Mouse (Mus musculus): ENCODE results near the gene Capns1.

DNA sequence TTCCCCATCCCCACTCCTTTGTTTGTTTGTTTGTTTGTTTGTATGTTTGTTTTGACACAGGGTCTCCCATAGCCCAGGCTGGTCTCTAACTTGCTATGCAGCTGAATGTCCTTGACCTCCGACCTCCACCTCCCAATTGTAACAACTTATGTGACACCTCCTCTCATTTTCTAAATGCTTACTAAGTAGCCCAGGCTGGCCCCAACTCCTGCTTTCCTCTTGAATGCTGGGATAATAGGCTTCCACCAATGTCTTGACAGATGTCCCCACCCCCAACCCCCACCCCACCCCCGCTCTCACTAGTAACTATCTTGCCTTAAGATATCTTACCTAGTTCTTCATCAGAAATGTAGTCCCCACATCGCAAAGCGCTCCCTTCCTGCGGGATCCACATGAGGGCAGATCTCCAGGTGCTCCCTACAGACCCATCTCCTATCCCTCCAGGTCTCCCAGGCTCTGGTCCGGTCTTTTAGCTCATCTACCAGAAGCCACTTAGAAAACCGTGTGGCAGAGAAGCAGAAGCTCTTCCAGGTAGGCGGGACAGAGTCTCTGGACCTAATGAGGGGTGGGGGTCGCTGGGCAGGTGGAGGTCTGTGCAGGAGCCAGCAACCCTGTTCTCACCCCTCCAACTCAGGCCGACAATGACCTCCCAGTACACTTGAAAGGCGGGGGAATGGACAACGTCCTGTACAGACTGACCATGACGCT is 13.8 kb downstream of the Capns1 start:
- no peak for TF ChIP-seq CTCF (IDR thresholded peaks at IDR 0.05; ENCODE audit: low read depth)
- no peak for TF ChIP-seq EP300 (optimal IDR thresholded peaks at IDR 0.05)

All from stomach, postnatal 0 days (tissue).